Mouse (Mus musculus): ENCODE measurements around the gene Dpep2nb. TPM values are rescaled to one million over a fixed set of nuclear protein-coding genes. Genes with fewer than 3 reads are reported as not detected.
"Not testable (repeated sequence)": the region's sequence is repeated elsewhere in the genome, so short reads cannot be mapped to it uniquely, and the experiment has no call there.

Gene Dpep2nb
- total RNA-seq (2022), result not detected

DNA sequence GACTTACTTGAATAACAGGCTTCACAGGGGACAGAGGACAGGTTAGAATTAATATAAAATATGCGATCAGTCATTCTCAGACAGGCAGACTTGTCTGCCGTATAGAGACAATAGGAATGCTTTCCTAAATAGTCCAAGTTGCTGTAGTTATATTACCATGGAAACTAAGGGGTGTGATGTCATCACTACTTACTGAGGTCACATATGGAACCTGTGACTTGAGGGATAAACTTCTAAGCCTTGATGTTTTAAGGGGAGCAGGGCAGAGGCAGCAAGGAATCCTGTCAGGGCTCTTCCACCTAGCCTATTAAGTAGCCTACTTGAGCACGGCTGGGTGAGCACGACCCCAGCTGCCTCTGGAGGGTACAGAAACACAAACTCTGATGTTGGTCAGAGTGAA, at the start of gene Dpep2nb:
Dpep2nb (minus strand) TSS at position 101 of the 400 bp plus-strand sequence.
- DNase-seq (ENCODE audit: low spot score in 2 of 2), result no peak

DNA sequence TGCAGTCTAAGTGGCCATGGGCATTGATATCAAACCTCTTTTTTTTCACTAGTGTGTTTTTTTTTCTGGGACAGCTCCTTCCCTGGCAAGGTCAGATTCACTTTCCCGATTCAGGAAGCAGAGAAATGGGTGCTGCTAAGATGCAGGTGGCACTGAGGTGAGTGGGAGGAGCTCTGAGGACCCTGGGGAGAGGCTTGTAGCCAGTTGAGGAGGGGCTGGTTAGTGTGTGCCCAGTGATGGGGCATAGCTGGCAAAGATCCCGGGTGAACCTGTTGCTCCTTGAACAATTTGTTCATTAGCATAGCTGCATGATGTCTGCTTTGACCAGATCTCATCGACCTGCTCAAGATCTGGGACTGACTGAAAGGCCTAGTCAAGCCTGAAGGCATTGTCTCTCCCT, 49.3 kb upstream of the Dpep2nb start:
- DNase-seq (ENCODE audit: low spot score in 2 of 2), result no peak

- no peak for DNase-seq (ENCODE audit: low spot score in 2 of 2)
Measured at GRCm38 (mm10) chr8:106054190-106054811, 48.5 kb upstream of the Dpep2nb start.

- DNase-seq (ENCODE audit: low spot score in 2 of 2), result no peak
Measured at GRCm38 (mm10) chr8:106052510-106053089, 46.8 kb upstream of the Dpep2nb start.

DNA sequence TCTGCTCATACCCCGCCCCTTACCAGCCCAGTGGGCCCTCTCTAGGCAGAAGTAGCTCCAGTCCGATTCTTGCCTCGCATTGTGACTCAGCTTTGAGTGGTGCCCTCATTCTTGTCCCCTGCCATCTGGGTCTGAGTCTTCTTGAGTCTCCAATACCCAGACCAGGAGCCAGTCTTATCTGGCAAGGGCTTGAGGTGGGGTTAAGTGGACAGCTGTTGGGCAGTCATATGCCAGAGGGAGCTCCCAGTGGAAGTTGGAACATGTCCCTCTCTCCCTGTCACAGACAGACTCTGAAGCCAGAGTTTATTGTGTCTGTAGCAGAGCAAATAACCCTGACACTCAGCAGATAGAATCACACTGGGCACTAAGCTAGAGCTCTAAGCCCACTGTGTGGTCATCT, 45.3 kb upstream of the Dpep2nb start:
- no peak for DNase-seq (ENCODE audit: low spot score in 2 of 2)

DNA sequence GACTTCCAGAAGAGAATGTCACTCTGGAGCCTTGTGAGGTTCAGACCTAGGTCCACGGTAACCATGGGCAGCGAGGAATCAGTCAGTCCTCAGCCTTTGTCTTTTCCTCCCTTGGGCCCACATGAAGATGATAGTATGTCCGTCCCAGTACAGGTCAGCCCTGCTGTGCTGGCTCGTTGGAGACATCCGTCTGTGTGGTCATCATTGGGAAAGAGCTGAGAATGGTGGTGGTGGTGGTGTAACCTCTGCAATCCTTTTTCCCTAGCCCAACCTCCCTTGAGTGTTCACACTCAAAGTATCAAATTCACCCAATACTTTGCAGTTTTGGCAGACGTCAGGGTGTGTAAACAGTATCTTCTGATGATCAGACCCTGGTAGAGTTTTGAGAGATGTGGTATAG, 44.1 kb upstream of the Dpep2nb start:
- no peak for DNase-seq (ENCODE audit: low spot score in 2 of 2)

DNA sequence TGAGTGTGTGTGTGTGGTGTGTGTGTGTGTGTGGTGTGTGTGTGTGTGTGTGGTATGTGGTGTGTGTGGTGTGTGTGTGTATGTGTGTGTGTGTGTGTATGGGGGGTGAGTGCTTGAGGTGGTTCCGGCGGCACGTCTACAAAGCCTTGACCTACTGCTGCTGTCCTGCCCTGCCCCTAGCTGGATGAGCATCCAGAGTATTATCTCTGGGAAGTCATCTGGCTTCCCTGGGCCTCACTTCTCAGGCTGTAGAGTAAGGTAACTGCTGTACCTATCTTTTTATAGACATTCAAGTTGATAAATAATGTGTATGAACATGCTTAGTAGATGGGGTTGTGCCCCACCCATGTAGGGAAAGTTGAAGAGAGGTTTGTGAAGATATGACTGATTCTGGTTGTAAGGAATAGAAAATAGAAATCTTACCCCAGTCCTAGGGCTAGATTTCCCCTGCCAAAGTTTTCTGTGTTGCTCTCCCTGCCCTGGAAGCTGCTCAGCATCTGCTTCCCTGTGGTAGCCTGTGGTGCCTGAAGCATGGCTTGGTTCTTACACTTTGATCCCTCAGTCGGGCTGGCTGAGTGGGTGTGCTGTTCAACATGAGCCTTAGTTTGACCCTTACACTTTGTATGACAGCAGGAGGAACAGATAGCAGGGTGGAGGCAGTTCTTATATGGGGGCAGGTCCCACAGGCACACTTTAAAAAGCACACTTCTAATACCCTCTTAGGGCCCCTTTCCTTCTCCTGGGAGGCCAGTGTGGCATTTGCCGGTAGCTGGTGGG, 42.3 kb upstream of the Dpep2nb start:
- no peak for DNase-seq (ENCODE audit: low spot score in 2 of 2)

GRCm38 (mm10) chr8:106046872-106047559, 41.2 kb upstream of the Dpep2nb start:
- no peak for DNase-seq (ENCODE audit: low spot score in 2 of 2)

DNA sequence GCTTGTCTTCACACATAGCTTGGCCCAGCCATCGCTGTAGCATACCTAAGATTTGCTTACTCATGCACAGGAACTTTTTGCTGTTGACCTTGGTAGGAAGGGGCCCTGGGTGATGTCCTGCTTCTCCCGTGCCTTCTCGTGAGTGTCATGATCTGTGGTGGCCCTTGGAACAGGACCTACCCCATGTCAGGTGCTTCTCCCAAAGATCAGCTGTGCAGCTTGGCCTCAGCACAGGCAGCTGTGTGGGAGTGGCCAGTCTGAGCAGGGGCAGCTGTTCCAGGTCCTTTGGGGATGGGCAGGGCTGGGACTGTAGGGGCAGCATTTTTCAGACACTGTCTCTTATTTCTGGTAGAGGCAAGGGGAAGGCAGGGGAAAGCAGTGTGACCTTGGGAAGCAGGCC, 38.4 kb upstream of the Dpep2nb start:
- no peak for DNase-seq (ENCODE audit: low spot score in 2 of 2)

GRCm38 (mm10) chr8:106043055-106043454, 37.3 kb upstream of the Dpep2nb start:
- no peak for DNase-seq (ENCODE audit: low spot score in 2 of 2)

GRCm38 (mm10) chr8:106040218-106040617, 34.4 kb upstream of the Dpep2nb start:
- no peak for DNase-seq (ENCODE audit: low spot score in 2 of 2)

- DNase-seq (ENCODE audit: low spot score in 2 of 2), result no peak
Measured at GRCm38 (mm10) chr8:106039605-106040004, 33.8 kb upstream of the Dpep2nb start.

- no peak for DNase-seq (ENCODE audit: low spot score in 2 of 2)
Measured at GRCm38 (mm10) chr8:106038721-106039120, 32.9 kb upstream of the Dpep2nb start.

GRCm38 (mm10) chr8:106022483-106022882, 16.7 kb upstream of the Dpep2nb start:
- peak; percentile 58 to 80 for DNase-seq (ENCODE audit: low spot score in 2 of 2)

- no peak for DNase-seq (ENCODE audit: low spot score in 2 of 2)
Measured at GRCm38 (mm10) chr8:106018039-106018438, 12.3 kb upstream of the Dpep2nb start.

- DNase-seq (ENCODE audit: low spot score in 2 of 2), result no peak
Measured at GRCm38 (mm10) chr8:106017130-106017529, 11.4 kb upstream of the Dpep2nb start.

DNA sequence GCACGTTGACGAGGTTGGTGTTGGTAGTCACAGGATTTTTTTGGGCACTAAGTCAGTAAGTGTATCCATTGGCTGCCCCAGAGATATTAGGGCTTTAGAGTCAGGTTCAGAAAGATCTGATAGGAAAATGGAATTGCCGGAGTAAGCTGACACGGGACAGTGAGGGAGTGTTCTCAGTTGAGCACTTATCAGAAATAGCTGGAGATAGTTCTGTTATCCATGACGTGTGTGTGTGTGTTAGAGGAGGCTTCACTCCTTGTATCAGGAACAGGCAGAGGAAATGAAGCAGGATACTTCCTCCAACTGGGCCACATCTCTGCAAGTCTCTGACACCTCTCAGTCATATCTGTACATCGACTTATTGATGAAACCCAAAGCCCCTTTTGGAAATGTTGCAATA, 10.5 kb upstream of the Dpep2nb start:
- no peak for DNase-seq (ENCODE audit: low spot score in 2 of 2)

GRCm38 (mm10) chr8:106012203-106012602, 6.4 kb upstream of the Dpep2nb start:
- DNase-seq (ENCODE audit: low spot score in 2 of 2), result not testable (repeated sequence)

DNA sequence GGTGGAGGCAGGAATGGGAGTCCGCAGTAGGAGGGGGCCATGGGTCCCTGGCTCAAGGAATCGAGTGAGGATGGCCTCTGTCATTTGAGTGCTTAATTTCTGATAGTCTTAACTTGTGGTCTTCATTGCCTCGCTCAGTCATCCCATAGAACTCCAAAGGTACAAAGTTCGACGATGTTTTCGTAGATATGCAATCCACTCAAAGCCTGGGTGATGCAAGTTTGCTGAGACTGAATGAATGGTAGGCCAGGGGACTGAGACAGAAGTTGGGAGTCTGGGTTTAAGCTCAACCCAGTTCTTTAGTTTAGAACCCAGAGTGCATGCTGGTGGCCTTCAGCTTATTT, 5.8 kb upstream of the Dpep2nb start, which contains the start of gene Ddx28:
Ddx28 (minus strand) TSS at position 240 of the 344 bp plus-strand sequence.
- no peak for DNase-seq (ENCODE audit: low spot score in 2 of 2)

DNA sequence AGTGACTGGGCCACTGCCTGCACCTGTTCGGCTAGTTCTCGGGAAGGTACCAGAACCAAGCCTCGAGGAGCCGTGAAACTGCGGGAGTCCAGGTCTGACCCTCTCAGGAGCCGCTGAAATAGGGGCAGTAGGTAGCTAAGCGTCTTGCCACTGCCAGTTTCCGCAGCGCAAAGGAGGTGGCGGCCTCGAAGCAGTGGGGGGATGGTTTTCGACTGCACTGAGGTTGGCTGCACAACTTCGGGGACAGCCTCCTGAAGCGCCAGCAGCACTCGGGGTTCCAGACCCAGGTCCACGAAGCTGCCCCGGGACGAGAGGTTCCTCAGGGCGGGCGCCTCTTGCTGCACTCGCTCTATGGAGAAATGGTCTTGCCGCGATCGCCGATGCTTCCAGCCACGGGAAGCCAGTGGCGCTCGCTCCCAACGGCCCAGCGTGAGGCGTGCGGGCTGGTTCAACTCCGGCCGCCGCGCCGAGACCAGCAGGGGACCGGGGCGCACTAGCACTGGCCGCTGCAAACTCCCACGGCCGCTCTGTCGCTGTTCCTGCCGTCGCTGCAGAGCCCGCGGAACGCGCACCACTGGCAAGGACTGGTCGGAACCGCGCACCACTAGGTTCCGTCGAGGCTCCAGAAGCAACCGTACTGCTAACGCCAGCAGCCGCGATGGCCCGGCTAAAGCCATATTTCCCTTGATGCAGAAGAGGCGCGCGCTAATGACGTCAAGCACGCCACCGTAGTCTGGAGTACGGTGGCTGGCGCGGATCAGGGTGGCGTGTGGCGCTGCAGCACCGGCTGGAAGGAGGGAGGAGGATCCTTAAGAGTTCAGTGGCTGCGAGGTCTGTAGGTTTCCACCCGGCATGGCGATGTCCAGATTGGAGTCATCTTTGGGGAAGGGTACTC, 5.2 kb upstream of the Dpep2nb start:
- peak; percentile 88 to 92 for DNase-seq (ENCODE audit: low spot score in 2 of 2)

DNA sequence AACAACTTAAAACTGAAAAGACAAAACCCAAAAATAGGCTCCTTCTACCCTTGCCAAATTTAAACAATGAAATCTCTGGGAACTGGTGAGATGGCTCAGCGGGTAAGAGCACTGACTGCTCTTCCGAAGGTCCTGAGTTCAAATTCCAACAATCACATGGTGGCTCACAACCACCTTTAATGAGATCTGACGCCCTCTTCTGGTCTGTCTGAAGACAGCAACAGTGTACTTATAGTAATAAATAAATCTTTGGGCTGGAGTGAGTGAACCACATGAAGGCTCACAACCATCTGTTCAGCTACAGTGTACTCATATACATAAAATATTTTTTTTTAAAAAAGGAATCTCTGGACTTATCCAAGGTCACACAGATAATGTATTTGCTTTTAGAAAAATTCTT, 2.1 kb upstream of the Dpep2nb start:
- DNase-seq (ENCODE audit: low spot score in 2 of 2), result not testable (repeated sequence)

All from layer of hippocampus, adult 8-10 months (tissue).